Mouse (Mus musculus): ENCODE results near the gene Ctc1. TPM values are rescaled to one million over a fixed set of nuclear protein-coding genes. Genes with fewer than 3 reads are reported as not detected.

Ctc1 gene
- polyA plus RNA-seq, 1 experiment from 2014 or later: 71.0 TPM

GRCm38 (mm10) chr11:69081613-69082012 lies 65.9 kb downstream of the Ctc1 start:
- Histone ChIP-seq H3K9ac (no peak overlapping the region), H3K4me1 (no peaks in the 10 kb centered on the region), H3K4me2 (replicated peaks) (no peak overlapping the region), H3K27ac (no peak overlapping the region), H3K36me3 (no peaks in the 10 kb centered on the region), H3K9me3 (no peaks in the 10 kb centered on the region), H3K27me3 (no peaks in the 10 kb centered on the region), H3K4me3 (no peak overlapping the region)
- ATAC-seq (ENCODE audit: insufficient number of reproducible peaks, insufficient read depth, low FRiP score, low TSS enrichment): no peak
- 90% methylated on average over 7 of the region's 7 CpGs for WGBS

GRCm38 (mm10) chr11:69085608-69086007 lies 69.9 kb downstream of the Ctc1 start:
- Histone ChIP-seq H3K9me3 (no peaks in the 10 kb centered on the region), H3K36me3 (peaks cover 9% of the 10 kb centered on the region), H3K4me1 (peaks cover 23% of the 10 kb centered on the region), H3K9ac (no peak overlapping the region), H3K4me2 (replicated peaks) (no peak overlapping the region), H3K27me3 (no peaks in the 10 kb centered on the region), H3K4me3 (no peak overlapping the region), H3K27ac (no peak overlapping the region)
- WGBS: 66% methylated on average over 6 of the region's 6 CpGs
- ATAC-seq (ENCODE audit: insufficient number of reproducible peaks, insufficient read depth, low FRiP score, low TSS enrichment): no peak

Small RNAs within 50 kb of the gene (microRNA-seq; reads per million reads assigned to microRNA genes)
- gene Mir3062: 8.0 reads per million, percentile 24 among the genes with 10 or more reads in this experiment

Other genes starting within 250 kb of the Ctc1 start
- 78.6 and 82.0 TPM in 2 replicates for gene Ndel1, start 144.1 kb upstream of the Ctc1 start, polyA plus RNA-seq (2016; fragmentation: Nextera tagmentation; extraction: Ambion mirVana)
- 0.08 and 0.19 TPM in 2 replicates for gene Rnf222, start 127.4 kb upstream of the Ctc1 start, polyA plus RNA-seq (2016; fragmentation: Nextera tagmentation; extraction: Ambion mirVana)
- 915 and 939 TPM in 2 replicates for gene Rpl26, start 114.3 kb upstream of the Ctc1 start, polyA plus RNA-seq (2016; fragmentation: Nextera tagmentation; extraction: Ambion mirVana)
- gene Odf4, start 88.8 kb upstream of the Ctc1 start, polyA plus RNA-seq (2016; fragmentation: Nextera tagmentation; extraction: Ambion mirVana): not detected in 2 replicates
- gene Arhgef15, start 58.4 kb upstream of the Ctc1 start, polyA plus RNA-seq (2016; fragmentation: Nextera tagmentation; extraction: Ambion mirVana): 8.1 and 8.5 TPM in 2 replicates
- gene Slc25a35, start 47.8 kb upstream of the Ctc1 start, polyA plus RNA-seq (2016; fragmentation: Nextera tagmentation; extraction: Ambion mirVana): 2.6 and 4.1 TPM in 2 replicates
- gene Rangrf, start 40.7 kb upstream of the Ctc1 start, polyA plus RNA-seq (2016; fragmentation: Nextera tagmentation; extraction: Ambion mirVana): 59.3 and 64.2 TPM in 2 replicates
- gene Pfas, start 7.5 kb upstream of the Ctc1 start, polyA plus RNA-seq (2016; fragmentation: Nextera tagmentation; extraction: Ambion mirVana): 44.0 and 44.3 TPM in 2 replicates
- 148 and 152 TPM in 2 replicates for gene Aurkb, start 29.7 kb downstream of the Ctc1 start, polyA plus RNA-seq (2016; fragmentation: Nextera tagmentation; extraction: Ambion mirVana)
- 12.3 and 12.6 TPM in 2 replicates for gene Borcs6, start 43.8 kb downstream of the Ctc1 start, polyA plus RNA-seq (2016; fragmentation: Nextera tagmentation; extraction: Ambion mirVana)
- 36.8 and 43.5 TPM in 2 replicates for gene Tmem107, start 54.9 kb downstream of the Ctc1 start, polyA plus RNA-seq (2016; fragmentation: Nextera tagmentation; extraction: Ambion mirVana)
- 84.3 and 85.0 TPM in 2 replicates for gene Vamp2, start 72.6 kb downstream of the Ctc1 start, polyA plus RNA-seq (2016; fragmentation: Nextera tagmentation; extraction: Ambion mirVana)
- gene Per1, start 79.3 kb downstream of the Ctc1 start, polyA plus RNA-seq (2016; fragmentation: Nextera tagmentation; extraction: Ambion mirVana): 11.4 and 11.5 TPM in 2 replicates
- 0.65 and 0.73 TPM in 2 replicates for gene Hes7, start 104.5 kb downstream of the Ctc1 start, polyA plus RNA-seq (2016; fragmentation: Nextera tagmentation; extraction: Ambion mirVana)
- 0.14 and 0.40 TPM in 2 replicates for gene 9130213A22Rik, start 106.7 kb downstream of the Ctc1 start, polyA plus RNA-seq (2016; fragmentation: Nextera tagmentation; extraction: Ambion mirVana)
- 0.47 and 0.89 TPM in 2 replicates for gene Aloxe3, start 110.0 kb downstream of the Ctc1 start, polyA plus RNA-seq (2016; fragmentation: Nextera tagmentation; extraction: Ambion mirVana)
- 0.15 and 0.19 TPM in 2 replicates for gene Alox12b, start 141.1 kb downstream of the Ctc1 start, polyA plus RNA-seq (2016; fragmentation: Nextera tagmentation; extraction: Ambion mirVana)
- 0.12 and 0.20 TPM in 2 replicates for gene Alox8, start 181.9 kb downstream of the Ctc1 start, polyA plus RNA-seq (2016; fragmentation: Nextera tagmentation; extraction: Ambion mirVana)
- 0.10 and 0.17 TPM in 2 replicates for gene Gucy2e, start 221.1 kb downstream of the Ctc1 start, polyA plus RNA-seq (2016; fragmentation: Nextera tagmentation; extraction: Ambion mirVana)